Mouse (Mus musculus): ENCODE results near the gene Golm1. TPM values are rescaled to one million over a fixed set of nuclear protein-coding genes. Genes with fewer than 3 reads are reported as not detected.
A peak's percentile ranks its signal among the peaks of the same experiment; 100 is the strongest.

Gene Golm1
- polyA plus RNA-seq, 1 experiment from 2014 or later: 40.1 TPM

GRCm38 (mm10) chr13:59587201-59587600 lies 88.4 kb downstream of the Golm1 start:
- Histone ChIP-seq H3K4me3 (ENCODE audit: low read length) (no peak overlapping the region), H3K36me3 (ENCODE audit: insufficient read depth, low read length) (peaks cover 19% of the 10 kb centered on the region), H3K9ac (replicated peaks; ENCODE audit: low read length) (peak overlapping the region; percentile 2; the same call in 1 of the 2 replicates), H3K4me2 (replicated peaks; ENCODE audit: low read depth, low read length) (peak overlapping the region; percentile 82; the same call in 1 of the 2 replicates), H3K27me3 (ENCODE audit: insufficient read depth, low read length) (no peaks in the 10 kb centered on the region), H3K27ac (ENCODE audit: low read length) (no peak overlapping the region), H3K4me1 (ENCODE audit: insufficient read depth, low read length) (peaks cover 29% of the 10 kb centered on the region), H3K9me3 (ENCODE audit: low read length) (no peaks in the 10 kb centered on the region)
- WGBS: 92% methylated on average over 2 of the region's 2 CpGs
- ATAC-seq (ENCODE audit: low FRiP score, low TSS enrichment): no peak

- Histone ChIP-seq H3K9me3 (ENCODE audit: low read length) (no peaks in the 10 kb centered on the region), H3K27me3 (ENCODE audit: insufficient read depth, low read length) (no peaks in the 10 kb centered on the region), H3K4me1 (ENCODE audit: insufficient read depth, low read length) (peaks cover 29% of the 10 kb centered on the region), H3K4me2 (replicated peaks; ENCODE audit: low read depth, low read length) (peak overlapping the region; percentile 82), H3K9ac (replicated peaks; ENCODE audit: low read length) (peak overlapping the region; percentile 89), H3K36me3 (ENCODE audit: insufficient read depth, low read length) (peaks cover 10% of the 10 kb centered on the region), H3K4me3 (ENCODE audit: low read length) (peak overlapping the region; percentile 95), H3K27ac (ENCODE audit: low read length) (peak overlapping the region; percentile 67)
- ATAC-seq (ENCODE audit: low FRiP score, low TSS enrichment): no peak; the same call in 1 of the 2 replicates
- WGBS: 0% methylated on average over 28 of the region's 28 CpGs
These were observed 90.0 kb downstream of the Golm1 start for GRCm38 (mm10) chr13:59585648-59586005.

GRCm38 (mm10) chr13:59584947-59585647 lies 90.5 kb downstream of the Golm1 start, which contains the start of the genes Agtpbp1 and Naa35:
Gene Agtpbp1, minus strand, starts transcription at chr13:59585227.
Gene Naa35, plus strand, starts transcription at chr13:59585259.
- peak; percentile 96 for ATAC-seq (ENCODE audit: low FRiP score, low TSS enrichment)
- Histone ChIP-seq H3K9ac (replicated peaks; ENCODE audit: low read length) (peak within 1 kb of the TSS; percentile 89), H3K36me3 (ENCODE audit: insufficient read depth, low read length) (peaks cover 6% of the 10 kb centered on the region), H3K27ac (ENCODE audit: low read length) (peak within 1 kb of the TSS; percentile 89), H3K4me1 (ENCODE audit: insufficient read depth, low read length) (peaks cover 29% of the 10 kb centered on the region), H3K9me3 (ENCODE audit: low read length) (no peaks in the 10 kb centered on the region), H3K27me3 (ENCODE audit: insufficient read depth, low read length) (no peaks in the 10 kb centered on the region), H3K4me2 (replicated peaks; ENCODE audit: low read depth, low read length) (peak within 1 kb of the TSS; percentile 92), H3K4me3 (ENCODE audit: low read length) (peak within 1 kb of the TSS; percentile 95)
- under 1% methylated on average over 56 of the region's 83 CpGs for WGBS

Other genes starting within 250 kb of the Golm1 start
- gene Agtpbp1, start 90.6 kb downstream of the Golm1 start, polyA plus RNA-seq (2015; fragmentation: Nextera tagmentation; extraction: Ambion mirVana): 12.8 and 13.3 TPM in 2 replicates
- 105 and 109 TPM in 2 replicates for gene Naa35, start 90.6 kb downstream of the Golm1 start, polyA plus RNA-seq (2015; fragmentation: Nextera tagmentation; extraction: Ambion mirVana)
- gene 4921517D22Rik, start 18.3 kb upstream of the Golm1 start, polyA plus RNA-seq (2015; fragmentation: Nextera tagmentation; extraction: Ambion mirVana): not detected in 2 replicates
- gene Spata31d1a, start 34.5 kb upstream of the Golm1 start, polyA plus RNA-seq (2015; fragmentation: Nextera tagmentation; extraction: Ambion mirVana): not detected in 2 replicates
- not detected in 2 replicates for gene Spata31d1b, start 36.5 kb upstream of the Golm1 start, polyA plus RNA-seq (2015; fragmentation: Nextera tagmentation; extraction: Ambion mirVana)
- gene Spata31d1d, start 55.9 kb upstream of the Golm1 start, polyA plus RNA-seq (2015; fragmentation: Nextera tagmentation; extraction: Ambion mirVana): not detected in 2 replicates
- gene 1700014D04Rik, start 70.9 kb upstream of the Golm1 start, polyA plus RNA-seq (2015; fragmentation: Nextera tagmentation; extraction: Ambion mirVana): not detected in 2 replicates
- 142 and 150 TPM in 2 replicates for gene Isca1, start 94.0 kb upstream of the Golm1 start, polyA plus RNA-seq (2015; fragmentation: Nextera tagmentation; extraction: Ambion mirVana)
- gene Gm49354, start 106.4 kb upstream of the Golm1 start, polyA plus RNA-seq (2015; fragmentation: Nextera tagmentation; extraction: Ambion mirVana): not detected in 2 replicates
- gene Tut7, start 147.3 kb upstream of the Golm1 start, polyA plus RNA-seq (2015; fragmentation: Nextera tagmentation; extraction: Ambion mirVana): 43.0 and 47.2 TPM in 2 replicates